Mouse (Mus musculus) kidney, adult 11 months (tissue): ENCODE results near the gene Clnk.
A peak's percentile ranks its signal among the peaks of the same experiment; 100 is the strongest.

ENCODE experiments used
- DNase-seq: peaks from one replicate; pipeline ENCODE4 v3.0.0; 2022

Gene Clnk

GRCm38 (mm10) chr5:38707364-38708075, 169.1 kb downstream of the Clnk start:
- no peak for DNase-seq

- no peak for DNase-seq
These were observed 173.7 kb downstream of the Clnk start for GRCm38 (mm10) chr5:38702941-38703340.

DNA sequence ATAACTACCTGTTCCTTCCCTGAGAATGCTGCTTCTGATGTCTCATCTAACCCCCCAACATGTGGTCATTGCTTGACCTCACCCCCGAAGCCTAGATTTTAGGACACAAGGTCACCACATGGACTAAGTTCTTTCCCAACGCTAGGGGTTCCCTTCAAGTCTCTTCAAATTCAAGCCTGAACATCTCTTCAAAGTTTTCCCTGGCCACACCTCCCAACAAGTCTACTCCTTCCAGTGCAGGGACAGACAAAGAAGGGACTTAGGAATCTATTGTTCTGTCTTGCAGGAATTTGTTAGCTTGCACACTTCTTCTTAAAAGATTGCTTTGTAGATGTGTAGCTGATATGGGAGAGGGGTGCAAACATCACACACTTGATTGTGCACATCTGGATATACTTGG, 174.5 kb downstream of the Clnk start:
- DNase-seq: no peak

GRCm38 (mm10) chr5:38698466-38698865, 178.1 kb downstream of the Clnk start:
- no peak for DNase-seq

- DNase-seq: no peak
These were observed 178.6 kb downstream of the Clnk start for GRCm38 (mm10) chr5:38698046-38698445.

DNA sequence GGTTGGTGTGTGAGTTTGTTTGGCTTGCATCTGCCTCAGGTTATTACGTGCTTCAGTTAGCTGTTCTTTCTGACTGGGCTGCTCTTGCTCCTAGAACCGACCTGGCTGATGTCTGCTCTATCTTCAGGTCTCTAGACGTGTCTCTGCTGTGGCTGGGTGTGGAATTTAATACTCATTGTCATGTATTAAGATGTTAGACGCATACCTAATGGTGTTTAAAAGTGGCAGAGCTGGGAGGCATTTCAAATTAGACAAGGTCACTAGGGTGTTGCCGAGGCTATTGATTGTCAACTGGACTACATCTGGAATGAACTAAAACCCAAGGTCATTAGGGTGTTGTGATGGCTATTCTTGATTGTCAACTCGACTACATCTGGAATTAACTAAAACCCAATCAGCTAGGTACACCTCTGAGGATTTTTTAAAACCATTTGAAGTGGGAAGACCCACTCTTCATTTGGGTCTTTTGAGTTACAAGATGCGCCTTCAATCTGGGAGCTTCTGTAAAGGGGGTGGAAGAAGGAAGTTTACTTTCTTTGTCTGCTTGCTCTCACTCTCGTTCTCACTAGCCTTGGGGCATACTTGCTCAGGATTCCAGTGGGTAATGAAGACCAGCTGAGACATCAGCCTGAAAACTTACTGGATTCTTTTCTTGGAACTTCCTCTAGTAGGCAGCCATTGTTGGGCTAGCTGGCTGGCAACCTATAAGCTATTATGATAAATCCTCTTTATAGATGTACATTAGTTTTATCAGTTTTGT, 179.8 kb downstream of the Clnk start:
- no peak for DNase-seq

- no peak for DNase-seq
These were observed 183.8 kb downstream of the Clnk start for GRCm38 (mm10) chr5:38692859-38693258.

GRCm38 (mm10) chr5:38689186-38689585, 187.4 kb downstream of the Clnk start:
- DNase-seq: no peak

GRCm38 (mm10) chr5:38687694-38688093, 188.9 kb downstream of the Clnk start:
- DNase-seq: no peak

DNA sequence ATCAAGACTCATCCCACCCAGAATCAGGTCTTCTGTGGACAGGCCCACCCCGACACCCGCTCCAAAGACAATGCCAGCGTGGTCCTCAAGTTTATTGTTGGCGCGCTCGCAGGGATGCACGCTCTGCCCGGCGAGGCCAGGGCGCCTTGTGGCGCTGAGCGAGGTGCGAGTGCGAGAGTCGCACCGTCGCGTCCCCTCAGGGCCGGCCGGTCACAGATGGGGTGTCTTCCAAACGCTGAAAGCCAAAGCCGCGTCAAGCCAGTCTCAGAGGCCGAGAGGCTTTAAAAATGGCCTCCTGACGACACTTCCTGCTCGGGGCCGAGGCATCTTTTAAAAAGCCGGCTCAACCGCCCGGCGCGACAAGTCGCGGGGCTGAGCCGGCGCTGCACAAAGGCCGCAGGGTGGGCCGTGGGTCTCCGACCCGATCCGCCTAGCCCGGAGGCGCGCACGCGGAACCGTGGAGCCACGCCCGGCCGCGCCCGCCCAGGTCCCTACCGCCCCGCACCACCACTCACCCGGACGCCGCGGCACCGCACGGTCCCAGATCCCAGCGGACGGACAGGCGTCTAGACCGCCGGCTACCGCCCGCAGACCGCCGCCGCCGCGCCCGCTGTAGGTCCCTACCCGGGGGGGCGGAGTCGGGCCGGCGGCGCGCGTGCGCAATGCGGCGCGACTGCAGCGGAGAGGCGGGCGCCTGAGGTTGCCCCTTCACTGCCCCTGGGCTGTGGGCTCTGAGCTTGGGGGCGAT, 192.3 kb downstream of the Clnk start, which contains the start of gene Zfp518b:
Zfp518b (minus strand) TSS at position 663 of the 748 bp plus-strand sequence.
- DNase-seq: peak; percentile 51

DNA sequence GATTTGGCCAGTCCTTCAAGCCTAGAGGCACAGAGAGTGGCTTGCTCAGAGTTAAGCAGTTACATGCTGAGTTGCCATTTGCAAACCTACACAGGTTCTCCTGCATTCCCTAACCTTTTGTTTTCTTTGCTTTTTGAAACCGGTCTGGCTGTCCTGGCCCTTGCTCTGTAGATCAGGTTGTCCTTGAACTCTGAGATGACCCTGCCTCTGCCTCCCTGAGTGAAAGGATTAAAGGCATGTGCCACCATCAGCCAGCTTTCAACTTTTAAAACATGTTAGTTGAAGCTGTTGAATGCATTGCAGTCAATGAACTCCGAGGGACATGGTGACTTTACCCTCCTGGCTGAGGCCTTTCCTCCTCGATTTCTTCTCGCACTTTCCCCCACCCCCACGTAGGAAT, 217.8 kb downstream of the Clnk start:
- DNase-seq: no peak
